8 mouse cellular contexts compared by ENCODE assay signal in the genomic region with DNA sequence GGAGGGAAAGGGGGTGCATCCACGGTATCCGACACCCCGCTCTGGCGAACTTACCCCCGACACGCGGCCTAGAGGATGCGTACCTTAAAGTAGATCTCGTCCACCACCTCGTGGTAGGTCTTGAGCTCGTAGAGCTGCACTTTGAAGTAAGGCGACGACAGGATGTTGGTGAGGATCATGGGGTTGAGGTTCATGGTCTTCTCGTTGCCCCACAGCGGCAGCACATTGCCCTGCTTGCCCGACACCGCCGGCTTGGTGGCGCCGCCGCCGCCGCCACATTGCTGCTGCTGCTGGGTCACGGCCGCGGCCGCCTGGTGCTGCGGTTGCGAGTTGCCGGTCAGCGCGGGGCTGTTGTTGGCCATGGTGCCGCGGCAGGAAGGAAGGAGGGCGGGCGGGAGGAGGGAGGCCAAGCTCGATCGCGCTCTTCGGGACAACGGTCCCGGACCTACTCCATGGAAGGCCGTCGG. TPM values are rescaled to one million over a fixed set of nuclear protein-coding genes. Genes with fewer than 3 reads are reported as not detected.
DNase-seq lines count a peak whose midpoint lies in the region; ATAC-seq and TF ChIP-seq lines count a peak whose summit lies in the region.

No protein-coding gene starts in this region.

- H3K4me3 ChIP-seq in MEL (ENCODE audit: control insufficient read depth in 1 of 2, insufficient read depth in 1 of 2, low read depth in 2 of 2, low read length in 2 of 2) (peak overlapping the region; percentile 64 to 99), macrophage (ENCODE audit: inconsistent target) (peak overlapping the region; percentile 96)
- H3K4me3 ChIP-seq in hindbrain, embryonic 11.5 days (ENCODE audit: low read depth, low read length) = peak overlapping the region; percentile 97

- TF ChIP-seq RAD21 in MEL (IDR thresholded peaks at IDR 0.05; ENCODE audit: low read depth, low read length) = peak; percentile 3; the same call in 1 of the 2 replicates

- peaks cover 3 to 8% of the 10 kb centered on the region in 2 experiments; a peak in 3 of 4 replicates for H3K4me1 ChIP-seq in MEL (ENCODE audit: control insufficient read depth in 1 of 2, insufficient read depth in 2 of 2, low read length in 2 of 2)
- no peaks in the 10 kb centered on the region for H3K4me1 ChIP-seq in hindbrain, embryonic 11.5 days (replicated peaks; ENCODE audit: control insufficient read depth, insufficient read depth, low read length)

- H3K36me3 ChIP-seq in MEL (ENCODE audit: control insufficient read depth in 1 of 2, insufficient read depth in 2 of 2, low read length in 2 of 2) = peaks cover 24 to 38% of the 10 kb centered on the region in 2 experiments
- H3K36me3 ChIP-seq in hindbrain, embryonic 11.5 days (ENCODE audit: control insufficient read depth, insufficient read depth, low read length) = no peaks in the 10 kb centered on the region
- peaks cover 16% of the 10 kb centered on the region for H3K36me3 ChIP-seq in macrophage (ENCODE audit: inconsistent target)

- peak; percentile 78 for DNase-seq in MEL (ENCODE audit: low read depth, low spot score)
- peak; percentile 76 for DNase-seq in cerebellum, adult 11-12 months
- peak; percentile 62 for DNase-seq in forelimb bud, embryonic 11.5 days (ENCODE audit: low read depth, low spot score)
- DNase-seq in hindbrain, embryonic 11.5 days (ENCODE audit: low spot score) = peak; percentile 69
- DNase-seq in left cerebral cortex, adult 8-10 months (ENCODE audit: low spot score in 2 of 2) = peak; percentile 28 to 46
- peak; percentile 39 to 62 for DNase-seq in right cerebral cortex, adult 2 months (ENCODE audit: low spot score in 2 of 2)
- DNase-seq in urinary bladder, postnatal 14 days (ENCODE audit: low spot score) = peak; percentile 65

- peaks cover 36% of the 10 kb centered on the region for H3K79me2 ChIP-seq in MEL (ENCODE audit: control insufficient read depth, insufficient read depth, low read length, poor library complexity)
- peaks cover 50% of the 10 kb centered on the region for H3K79me2 ChIP-seq in macrophage (ENCODE audit: inconsistent target)

- under 1% methylated on average over 38 of the region's 44 CpGs for WGBS in hindbrain, embryonic 11.5 days
- WGBS in macrophage (ENCODE audit: missing documents) = under 1% methylated on average over 42 of the region's 44 CpGs

- H3K27ac ChIP-seq in MEL (ENCODE audit: control insufficient read depth, low read depth, low read length) = peak overlapping the region; percentile 90
- H3K27ac ChIP-seq in hindbrain, embryonic 11.5 days (ENCODE audit: low read depth, low read length) = peak overlapping the region; percentile 97
- H3K27ac ChIP-seq in macrophage = peak overlapping the region; percentile 87

- H3K9ac ChIP-seq in MEL (ENCODE audit: control insufficient read depth, low read depth, low read length, poor library complexity, severe bottlenecking) = peak overlapping the region; percentile 96
- H3K9ac ChIP-seq in hindbrain, embryonic 11.5 days (ENCODE audit: low read depth, low read length) = peak overlapping the region; percentile 92

- peak overlapping the region; percentile 89 for H3K4me2 ChIP-seq in hindbrain, embryonic 11.5 days (replicated peaks; ENCODE audit: low read depth, low read length)

- peak; percentile 88 for ATAC-seq in hindbrain, embryonic 11.5 days (ENCODE audit: low FRiP score)

- H3K9me3 ChIP-seq in MEL (replicated peaks; ENCODE audit: insufficient read depth, low read length) = no peaks in the 10 kb centered on the region
- H3K9me3 ChIP-seq in hindbrain, embryonic 11.5 days (ENCODE audit: control insufficient read depth, low read length) = no peaks in the 10 kb centered on the region

- no peak for TF ChIP-seq POLR2A in MEL (IDR thresholded peaks at IDR 0.05; ENCODE audit: control insufficient read depth in 1 of 2, insufficient read depth in 1 of 2, low read depth in 1 of 2, low read length in 2 of 2, poor library complexity in 1 of 2)

- no peaks in the 10 kb centered on the region for H3K27me3 ChIP-seq in MEL (ENCODE audit: control insufficient read depth in 1 of 2, insufficient read depth in 2 of 2, low read length in 2 of 2)
- no peaks in the 10 kb centered on the region for H3K27me3 ChIP-seq in hindbrain, embryonic 11.5 days (ENCODE audit: control insufficient read depth, insufficient read depth, low read length)

- TF ChIP-seq CTCF in MEL (IDR thresholded peaks at IDR 0.05 in 2 of 3, conservative IDR thresholded peaks at IDR 0.05 in 1 of 3; ENCODE audit: control insufficient read depth in 1 of 3, insufficient read depth in 1 of 3, low read depth in 2 of 3, low read length in 3 of 3, poor library complexity in 1 of 3, severe bottlenecking in 1 of 3) = peak in 1 of 3 experiments; percentile 14; a peak in 2 of 6 replicates

- TF ChIP-seq EP300 in MEL (IDR thresholded peaks at IDR 0.05; ENCODE audit: low read depth in 1 of 2, low read length in 2 of 2) = no peak

TF ChIP-seq in MEL, 35 proteins besides CTCF, POLR2A, EP300 and RAD21:
- TF ChIP-seq ZC3H11A (IDR thresholded peaks at IDR 0.05; ENCODE audit: low read depth, low read length) = no peak
- TF ChIP-seq MAX (IDR thresholded peaks at IDR 0.05; ENCODE audit: low read length) = peak; percentile 69
- peak; percentile 75 for TF ChIP-seq MXI1 (IDR thresholded peaks at IDR 0.05; ENCODE audit: low read depth, low read length)
- TF ChIP-seq MYC (IDR thresholded peaks at IDR 0.05; ENCODE audit: low read depth, low read length) = peak; percentile 77; the same call in 1 of the 2 replicates

RNA-seq across cellular contexts. Expression of a gene that starts 0.4 kb away (rescaled TPM):
- total RNA-seq in MEL (2012; rRNA removed) = 37.0 and 43.0 TPM in 2 replicates
- polyA plus RNA-seq in MEL (2012; ENCODE audit: insufficient read depth in 1 of 2, insufficient read length in 2 of 2, low read depth in 1 of 2, low replicate concordance in 2 of 2, missing spikeins in 1 of 2) (100 to 1,000 TPM; 128 to 138 TPM), macrophage (2018) (42.7 to 154 TPM (median 82.2 TPM) in 3 replicates)
- polyA plus RNA-seq in hindbrain, embryonic 11.5 days (2014; fragmentation: Nextera tagmentation; extraction: Ambion mirVana) = 84.4 and 85.3 TPM in 2 replicates
- 10 to 100 TPM; 34.9 to 45.6 (median 40.1) TPM for total RNA-seq in left cerebral cortex, adult 8-10 months (2022)
- total RNA-seq in macrophage (2018; cell fraction: chromatin; rRNA removed) = 100 to 1,000 TPM; 289 to 988 (median 649) TPM
- total RNA-seq in macrophage (2018; cell fraction: cytosol; rRNA removed) = 10 to 100 TPM; 30.2 to 95.1 (median 47.8) TPM
- total RNA-seq in macrophage (2018; cell fraction: nucleus; rRNA removed) = 100 to 1,000 TPM; 218 to 605 (median 372) TPM

RNA-seq across cellular contexts. Expression of a gene that starts 21.3 kb away (rescaled TPM):
- 0.10 TPM in 1 of 2 replicates, not detected in the other for total RNA-seq in MEL (2012; rRNA removed)
- polyA plus RNA-seq in MEL (2012; ENCODE audit: insufficient read depth in 1 of 2, insufficient read length in 2 of 2, low read depth in 1 of 2, low replicate concordance in 2 of 2, missing spikeins in 1 of 2) (under 1 TPM in 1 of 2 experiments, not detected in 1; 0.13 TPM), macrophage (2018) (0.12 to 0.16 TPM (median 0.13 TPM) in 3 replicates)
- 0.28 TPM in 1 of 2 replicates, not detected in the other for polyA plus RNA-seq in hindbrain, embryonic 11.5 days (2014; fragmentation: Nextera tagmentation; extraction: Ambion mirVana)
- total RNA-seq in left cerebral cortex, adult 8-10 months (2022) = under 1 TPM; 0.11 to 0.35 (median 0.14) TPM
- 1 to 10 TPM in 15 of 26 experiments, under 1 TPM in 9, not detected in 2; 0.54 to 4.7 (median 1.2) TPM for total RNA-seq in macrophage (2018; cell fraction: chromatin; rRNA removed)
- 1 to 10 TPM in 1 of 26 experiments, under 1 TPM in 25; 0.13 to 1.2 (median 0.46) TPM for total RNA-seq in macrophage (2018; cell fraction: cytosol; rRNA removed)
- 10 to 100 TPM in 1 of 26 experiments, 1 to 10 TPM in 20, under 1 TPM in 4, not detected in 1; 0.25 to 10.9 (median 2.4) TPM for total RNA-seq in macrophage (2018; cell fraction: nucleus; rRNA removed)

RNA-seq across cellular contexts. Expression of a gene that starts 28.6 kb away (rescaled TPM):
- total RNA-seq in MEL (2012; rRNA removed) = 0.10 TPM in 1 of 2 replicates, not detected in the other
- polyA plus RNA-seq in MEL (2012; ENCODE audit: insufficient read depth in 1 of 2, insufficient read length in 2 of 2, low read depth in 1 of 2, low replicate concordance in 2 of 2, missing spikeins in 1 of 2) = under 1 TPM in 1 of 2 experiments, not detected in 1; 0.08 TPM
- 0.52 and 0.84 TPM in 2 replicates for polyA plus RNA-seq in hindbrain, embryonic 11.5 days (2014; fragmentation: Nextera tagmentation; extraction: Ambion mirVana)
- total RNA-seq in left cerebral cortex, adult 8-10 months (2022) = 1 to 10 TPM; 2.2 to 4.6 (median 3.5) TPM
- 1 to 10 TPM in 1 of 26 experiments, under 1 TPM in 5, not detected in 20; 0.46 to 2.3 (median 0.73) TPM for total RNA-seq in macrophage (2018; cell fraction: chromatin; rRNA removed)
- under 1 TPM in 17 of 26 experiments, not detected in 9; 0.05 to 0.47 (median 0.23) TPM for total RNA-seq in macrophage (2018; cell fraction: cytosol; rRNA removed)
- under 1 TPM in 9 of 26 experiments, not detected in 17; 0.29 to 0.89 (median 0.54) TPM for total RNA-seq in macrophage (2018; cell fraction: nucleus; rRNA removed)
- not detected in 3 replicates for polyA plus RNA-seq in macrophage (2018)

RNA-seq across cellular contexts. Expression of a gene that starts 29.1 kb away (rescaled TPM):
- not detected in 2 replicates for total RNA-seq in MEL (2012; rRNA removed)
- polyA plus RNA-seq in MEL (2012; ENCODE audit: insufficient read depth in 1 of 2, insufficient read length in 2 of 2, low read depth in 1 of 2, low replicate concordance in 2 of 2, missing spikeins in 1 of 2) = not detected
- 0.52 TPM in 1 of 2 replicates, not detected in the other for polyA plus RNA-seq in hindbrain, embryonic 11.5 days (2014; fragmentation: Nextera tagmentation; extraction: Ambion mirVana)
- total RNA-seq in left cerebral cortex, adult 8-10 months (2022) = not detected
- total RNA-seq in macrophage (2018; cell fraction: chromatin; rRNA removed) = not detected
- not detected for total RNA-seq in macrophage (2018; cell fraction: cytosol; rRNA removed)
- total RNA-seq in macrophage (2018; cell fraction: nucleus; rRNA removed) = not detected
- polyA plus RNA-seq in macrophage (2018) = not detected in 3 replicates

Comparison
In these comparisons a context has a peak if more than half of its experiments do, and no peak if none do; other contexts are left out.
1. Peak in every context shown above with its lines: DNase-seq, ATAC-seq, H3K4me3 ChIP-seq and H3K27ac ChIP-seq.